Mouse (Mus musculus) erythroblast, adult 5-6 weeks (primary cell): ENCODE data around the gene Tnip1. TPM values are rescaled to one million over a fixed set of nuclear protein-coding genes. Genes with fewer than 3 reads are reported as not detected.

Source experiments
- ATAC-seq: replicated peaks from 2 replicates; pipeline ENCODE4 v1.8.0; 2016; ENCODE audit warnings: moderate number of reproducible peaks, mild to moderate bottlenecking, moderate TSS enrichment, inconsistent platforms; ENCODE audit not compliant: poor library complexity, low FRiP score, severe bottlenecking
- total RNA-seq, 2 experiments: library from RNA; stranded (forward) in 1 of 2; stranded (reverse) in 1 of 2; fragments of 150-400 nt in 1 of 2; fragments of 200-764, 138-1000 nt in 1 of 2; gene quantifications; 2 replicates each; pipeline versions ENCODE4 v1.2.3 to v1.2.4; 2015 to 2017; ENCODE audit warnings: low replicate concordance in 2 of 2

Gene Tnip1
- total RNA-seq, 2 experiments from 2014 or later: 13.6 to 20.5 TPM

GRCm38 (mm10) chr11:54887927-54888326 lies 74.8 kb downstream of the Tnip1 start:
- ATAC-seq: no peak

- no peak for ATAC-seq
Measured at GRCm38 (mm10) chr11:54885406-54885805, 77.3 kb downstream of the Tnip1 start.

GRCm38 (mm10) chr11:54884937-54885336 lies 77.8 kb downstream of the Tnip1 start:
- no peak for ATAC-seq

- ATAC-seq: no peak
Measured at GRCm38 (mm10) chr11:54884197-54884828, 78.4 kb downstream of the Tnip1 start.

GRCm38 (mm10) chr11:54882671-54883070 lies 80.0 kb downstream of the Tnip1 start:
- ATAC-seq: no peak

- ATAC-seq: no peak
Measured at GRCm38 (mm10) chr11:54881051-54881474, 81.7 kb downstream of the Tnip1 start.

- ATAC-seq: no peak
Measured at GRCm38 (mm10) chr11:54879922-54880321, 82.8 kb downstream of the Tnip1 start.

- ATAC-seq: no peak
Measured at GRCm38 (mm10) chr11:54879434-54879833, 83.3 kb downstream of the Tnip1 start.

- ATAC-seq: no peak
Measured at GRCm38 (mm10) chr11:54878893-54879292, 83.8 kb downstream of the Tnip1 start.

GRCm38 (mm10) chr11:54876031-54876430 lies 86.7 kb downstream of the Tnip1 start:
- no peak for ATAC-seq

- no peak for ATAC-seq
Measured at GRCm38 (mm10) chr11:54871831-54872537, 90.7 kb downstream of the Tnip1 start.

- no peak for ATAC-seq
Measured at GRCm38 (mm10) chr11:54869318-54869717, 93.4 kb downstream of the Tnip1 start.

- ATAC-seq: no peak
Measured at GRCm38 (mm10) chr11:54868445-54868844, 94.3 kb downstream of the Tnip1 start.

GRCm38 (mm10) chr11:54867903-54868434 lies 94.7 kb downstream of the Tnip1 start:
- ATAC-seq: no peak

GRCm38 (mm10) chr11:54867049-54867385 lies 95.7 kb downstream of the Tnip1 start:
- ATAC-seq: peak; percentile 59

- peak; percentile 79 for ATAC-seq
Measured at GRCm38 (mm10) chr11:54866119-54867048, 96.3 kb downstream of the Tnip1 start, which contains the start of gene Hint1. TSS of gene Hint1 (plus strand) at chr11:54866383.

- ATAC-seq: no peak
Measured at GRCm38 (mm10) chr11:54865330-54866085, 97.2 kb downstream of the Tnip1 start.

GRCm38 (mm10) chr11:54862621-54863520 lies 99.8 kb downstream of the Tnip1 start:
- no peak for ATAC-seq
